Mouse (Mus musculus) erythroblast, embryonic 14.5 days (primary cell): ENCODE data around the gene Rnf121. TPM values are rescaled to one million over a fixed set of nuclear protein-coding genes. Genes with fewer than 3 reads are reported as not detected.

Experiments used
- H3K27me3 ChIP-seq: 2 replicates; pipeline ENCODE4 v1.6.1; 2012; ENCODE audit warnings: inconsistent platforms; ENCODE audit not compliant: control insufficient read depth
- H3K36me3 ChIP-seq: 2 replicates; pipeline ENCODE4 v1.6.1; 2012; ENCODE audit warnings: mild to moderate bottlenecking, inconsistent platforms; ENCODE audit not compliant: control insufficient read depth
- H3K4me1 ChIP-seq: 2 replicates; pipeline ENCODE4 v1.6.1; 2012; ENCODE audit warnings: inconsistent platforms; ENCODE audit not compliant: control insufficient read depth
- H3K4me3 ChIP-seq: replicated peaks from 2 replicates; pipeline ENCODE3; 2012; ENCODE audit warnings: moderate library complexity, mild to moderate bottlenecking, inconsistent platforms
- H3K9me3 ChIP-seq: 2 replicates; pipeline ENCODE4 v1.6.1; 2012; ENCODE audit warnings: low read length, inconsistent platforms, mixed read lengths; ENCODE audit not compliant: control insufficient read depth
- GATA1 ChIP-seq: IDR thresholded peaks from 2 replicates; pipeline ENCODE4 v1.6.1; 2012; ENCODE audit warnings: low read length, inconsistent platforms, mixed read lengths
- TAL1 ChIP-seq: IDR thresholded peaks from 3 replicates; pipeline ENCODE4 v1.6.1; 2012; ENCODE audit warnings: low read length, inconsistent platforms, mixed read lengths
- polyA plus RNA-seq: library from polyadenylated mRNA; stranded (reverse); fragments of >175 nt; gene quantifications from 2 replicates; pipeline ENCODE4 v1.2.3, GENCODE M21; 2012

The Rnf121 gene
- polyA plus RNA-seq, 1 experiment = 0.12 TPM

DNA sequence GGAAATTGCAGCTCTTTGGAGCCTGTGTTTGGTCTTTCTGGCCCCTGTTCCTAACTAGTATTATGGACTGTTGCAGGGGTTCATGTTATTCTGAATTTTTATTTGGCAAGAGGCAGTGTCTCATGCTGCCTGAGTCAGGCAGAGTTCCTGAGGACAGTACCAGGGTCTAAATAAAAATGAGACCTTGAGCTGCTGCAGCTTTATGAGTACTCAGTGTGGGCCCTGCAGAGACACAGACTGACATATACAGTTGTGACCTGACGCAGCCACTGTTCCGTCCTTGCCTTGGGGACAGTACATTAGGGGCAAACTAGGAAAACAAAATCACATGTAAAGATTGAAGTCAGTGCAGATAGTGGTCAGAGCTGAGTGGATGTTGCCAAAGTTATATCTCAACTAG, 50.3 kb downstream of the Rnf121 start:
- H3K36me3 ChIP-seq = peaks cover 100% of the 10 kb centered on the region
- H3K4me3 ChIP-seq = no peak overlapping the region
- H3K9me3 ChIP-seq = no peaks in the 10 kb centered on the region
- TF ChIP-seq TAL1 (no peak), GATA1 (no peak)
- H3K27me3 ChIP-seq = no peaks in the 10 kb centered on the region
- peaks cover 11% of the 10 kb centered on the region for H3K4me1 ChIP-seq

DNA sequence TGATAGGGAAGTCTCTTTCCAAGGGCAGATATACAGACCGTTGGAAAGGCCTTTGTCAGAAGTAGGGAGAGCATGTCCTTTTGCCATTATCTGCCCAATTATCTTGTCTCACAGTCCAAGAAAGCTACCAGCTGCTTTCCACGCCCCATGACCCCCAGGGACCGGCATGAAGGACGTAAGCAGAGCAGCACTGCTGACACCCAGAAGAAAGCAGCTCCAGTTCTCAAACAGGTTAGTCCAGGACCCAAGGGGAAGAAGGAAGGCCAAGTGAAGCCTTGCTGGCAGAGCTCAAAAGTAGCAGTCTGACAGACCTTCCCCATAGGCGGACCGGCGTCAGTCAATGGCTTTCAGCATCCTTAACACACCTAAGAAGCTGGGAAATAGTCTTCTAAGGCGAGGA, 51.9 kb downstream of the Rnf121 start:
- H3K36me3 ChIP-seq = peaks cover 100% of the 10 kb centered on the region

DNA sequence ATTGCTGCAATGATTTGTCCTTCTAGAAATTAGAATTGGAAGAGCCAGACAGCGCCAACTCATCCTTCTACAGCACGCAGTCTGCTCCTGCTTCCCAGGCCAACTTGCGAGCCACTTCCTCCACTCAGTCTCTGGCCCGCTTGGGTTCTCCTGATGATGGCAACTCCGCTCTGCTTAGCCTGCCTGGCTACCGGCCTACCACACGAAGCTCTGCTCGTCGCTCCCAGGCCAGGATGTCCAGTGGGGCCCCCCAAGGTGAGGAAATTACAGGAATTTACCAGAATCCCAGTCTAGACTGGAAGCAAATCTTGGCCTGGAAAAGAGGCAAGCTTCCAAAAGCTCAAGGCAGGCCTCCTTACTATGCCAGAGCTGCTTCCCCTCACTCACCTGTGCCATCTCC, 53.4 kb downstream of the Rnf121 start:
- peaks cover 29% of the 10 kb centered on the region for H3K4me1 ChIP-seq
- no peaks in the 10 kb centered on the region for H3K27me3 ChIP-seq
- H3K36me3 ChIP-seq = peaks cover 100% of the 10 kb centered on the region
- TF ChIP-seq GATA1 (no peak), TAL1 (no peak)
- no peak overlapping the region for H3K4me3 ChIP-seq
- H3K9me3 ChIP-seq = no peaks in the 10 kb centered on the region

More for the DNA sequence above, 51.9 kb downstream of the Rnf121 start:
- no peaks in the 10 kb centered on the region for H3K27me3 ChIP-seq
- H3K4me3 ChIP-seq = no peak overlapping the region
- H3K4me1 ChIP-seq = peaks cover 25% of the 10 kb centered on the region
- TF ChIP-seq TAL1 (no peak), GATA1 (no peak)
- H3K9me3 ChIP-seq = no peaks in the 10 kb centered on the region

DNA sequence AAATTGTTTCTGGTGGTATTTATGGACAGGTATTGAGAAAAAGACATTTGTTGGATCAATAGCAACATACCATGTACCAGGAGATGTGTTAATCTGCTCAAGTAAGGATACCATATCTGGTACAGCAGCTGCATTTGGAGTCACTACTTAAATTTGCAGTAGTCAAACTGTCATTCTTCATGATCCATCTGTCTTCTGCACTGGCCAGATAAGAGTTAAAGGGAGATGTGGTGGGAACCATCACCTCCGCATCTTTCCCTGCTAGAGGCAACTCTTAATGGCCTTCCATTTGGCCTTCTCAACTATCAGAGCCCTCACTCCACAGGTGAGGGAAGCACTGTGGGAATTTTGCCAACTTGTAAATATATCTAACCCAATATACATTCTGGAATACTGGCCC, 58.7 kb downstream of the Rnf121 start:
- Histone ChIP-seq H3K9me3 (no peaks in the 10 kb centered on the region), H3K27me3 (no peaks in the 10 kb centered on the region), H3K36me3 (peaks cover 100% of the 10 kb centered on the region), H3K4me1 (peaks cover 71% of the 10 kb centered on the region), H3K4me3 (no peak overlapping the region)
- TF ChIP-seq GATA1 (peak; percentile 81), TAL1 (peak; percentile 87)

DNA sequence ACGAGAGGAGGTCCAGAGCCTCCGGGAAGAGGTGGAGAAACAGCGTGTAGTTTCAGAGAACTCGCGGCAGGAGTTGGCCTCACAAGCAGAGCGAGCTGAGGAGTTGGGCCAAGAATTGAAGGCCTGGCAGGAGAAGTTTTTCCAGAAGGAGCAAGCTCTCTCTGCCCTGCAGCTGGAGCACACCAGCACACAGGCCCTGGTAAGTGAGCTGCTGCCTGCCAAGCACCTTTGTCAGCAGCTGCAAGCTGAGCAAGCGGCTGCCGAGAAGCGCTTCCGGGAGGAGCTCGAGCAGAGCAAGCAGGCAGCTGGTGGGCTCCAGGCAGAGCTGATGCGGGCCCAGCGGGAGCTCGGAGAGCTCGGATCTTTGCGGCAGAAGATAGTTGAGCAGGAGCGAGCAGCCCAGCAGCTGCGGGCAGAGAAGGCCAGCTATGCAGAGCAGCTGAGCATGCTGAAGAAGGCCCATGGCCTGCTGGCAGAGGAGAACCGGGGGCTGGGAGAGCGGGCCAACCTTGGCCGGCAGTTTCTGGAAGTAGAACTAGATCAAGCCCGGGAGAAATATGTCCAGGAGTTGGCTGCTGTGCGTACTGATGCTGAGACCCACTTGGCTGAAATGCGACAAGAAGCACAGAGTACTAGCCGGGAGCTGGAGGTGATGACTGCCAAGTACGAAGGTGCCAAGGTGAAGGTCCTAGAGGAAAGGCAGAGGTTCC, 64.2 kb downstream of the Rnf121 start:
- Histone ChIP-seq H3K4me1 (peaks cover 34% of the 10 kb centered on the region), H3K4me3 (no peak overlapping the region), H3K27me3 (no peaks in the 10 kb centered on the region), H3K36me3 (peaks cover 100% of the 10 kb centered on the region), H3K9me3 (no peaks in the 10 kb centered on the region)
- TF ChIP-seq GATA1 = no peak
- TF ChIP-seq TAL1 = no peak

DNA sequence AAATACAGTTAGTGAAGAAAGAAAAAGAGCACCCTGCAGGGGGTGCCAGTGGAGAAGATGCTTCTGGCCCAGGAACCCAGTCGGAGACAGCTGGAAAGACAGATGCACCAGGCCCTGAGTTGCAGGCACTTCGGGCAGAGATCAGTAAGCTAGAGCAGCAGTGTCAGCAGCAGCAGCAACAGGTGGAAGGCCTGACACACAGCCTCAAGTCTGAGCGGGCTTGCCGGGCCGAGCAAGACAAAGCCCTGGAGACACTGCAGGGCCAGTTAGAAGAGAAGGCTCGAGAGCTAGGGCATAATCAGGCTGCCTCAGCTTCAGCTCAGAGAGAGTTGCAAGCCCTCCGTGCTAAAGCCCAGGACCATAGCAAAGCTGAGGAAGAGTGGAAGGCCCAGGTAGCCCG, 65.0 kb downstream of the Rnf121 start:
- TF ChIP-seq GATA1 (no peak), TAL1 (no peak)
- H3K36me3 ChIP-seq = peaks cover 100% of the 10 kb centered on the region
- no peak overlapping the region for H3K4me3 ChIP-seq
- H3K9me3 ChIP-seq = no peaks in the 10 kb centered on the region
- H3K27me3 ChIP-seq = no peaks in the 10 kb centered on the region
- peaks cover 26% of the 10 kb centered on the region for H3K4me1 ChIP-seq

DNA sequence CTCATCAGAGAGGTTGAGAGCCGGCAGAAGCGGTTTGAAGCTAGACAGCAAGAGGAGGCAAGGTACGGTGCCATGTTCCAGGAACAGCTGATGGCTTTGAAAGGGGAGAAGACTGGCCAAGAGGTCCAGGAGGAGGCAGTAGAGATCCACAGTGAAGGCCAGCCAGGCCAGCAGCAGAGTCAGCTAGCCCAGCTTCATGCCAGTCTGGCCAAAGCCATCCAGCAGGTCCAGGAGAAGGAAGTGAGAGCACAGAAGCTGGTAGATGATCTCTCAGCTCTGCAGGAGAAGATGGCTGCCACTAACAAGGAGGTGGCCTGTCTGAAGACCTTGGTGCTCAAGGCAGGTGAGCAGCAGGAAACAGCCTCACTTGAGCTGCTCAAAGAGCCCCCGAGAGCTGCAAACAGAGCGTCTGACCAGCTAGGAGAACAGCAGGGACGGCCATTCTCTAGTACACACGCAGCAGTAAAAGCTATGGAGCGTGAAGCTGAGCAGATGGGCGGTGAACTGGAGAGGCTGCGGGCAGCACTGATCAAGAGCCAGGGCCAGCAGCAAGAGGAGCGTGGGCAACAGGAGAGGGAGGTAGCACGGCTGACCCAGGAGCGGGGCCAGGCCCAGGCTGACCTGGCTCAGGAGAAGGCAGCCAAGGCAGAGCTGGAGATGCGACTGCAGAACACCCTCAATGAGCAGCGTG, 65.7 kb downstream of the Rnf121 start:
- Histone ChIP-seq H3K27me3 (no peaks in the 10 kb centered on the region), H3K4me3 (no peak overlapping the region), H3K36me3 (peaks cover 100% of the 10 kb centered on the region), H3K4me1 (peaks cover 19% of the 10 kb centered on the region), H3K9me3 (no peaks in the 10 kb centered on the region)
- TF ChIP-seq GATA1 (no peak), TAL1 (no peak)

DNA sequence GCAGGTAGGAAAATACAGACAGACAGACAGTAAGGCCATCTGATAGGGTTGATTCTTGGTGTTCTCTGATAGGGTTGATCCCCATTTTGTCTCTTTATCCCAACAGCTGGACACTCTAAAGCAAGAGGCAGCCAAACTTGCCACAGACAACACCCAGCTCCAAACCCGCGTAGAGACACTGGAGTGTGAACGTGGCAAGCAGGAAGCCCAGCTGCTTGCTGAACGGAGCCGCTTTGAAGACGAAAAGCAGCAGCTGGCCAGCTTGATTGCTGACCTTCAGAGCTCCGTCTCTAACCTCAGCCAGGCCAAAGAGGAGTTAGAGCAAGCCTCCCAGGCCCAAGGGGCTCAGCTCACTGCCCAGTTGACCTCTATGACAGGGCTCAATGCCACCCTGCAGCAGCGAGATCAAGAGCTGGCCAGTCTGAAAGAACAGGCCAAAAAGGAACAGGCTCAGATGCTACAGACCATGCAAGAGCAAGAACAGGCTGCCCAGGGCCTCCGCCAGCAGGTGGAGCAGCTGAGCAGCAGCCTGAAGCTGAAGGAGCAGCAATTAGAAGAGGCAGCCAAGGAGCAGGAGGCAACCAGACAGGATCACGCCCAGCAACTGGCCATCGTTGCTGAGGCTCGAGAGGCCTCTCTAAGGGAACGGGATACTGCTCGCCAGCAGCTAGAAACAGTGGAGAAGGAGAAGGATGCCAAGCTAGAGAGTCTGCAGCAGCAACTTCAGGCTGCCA, 66.9 kb downstream of the Rnf121 start:
- Histone ChIP-seq H3K4me3 (no peak overlapping the region), H3K36me3 (peaks cover 100% of the 10 kb centered on the region), H3K4me1 (peaks cover 7% of the 10 kb centered on the region), H3K27me3 (no peaks in the 10 kb centered on the region), H3K9me3 (no peaks in the 10 kb centered on the region)
- no peak for TF ChIP-seq GATA1
- TF ChIP-seq TAL1 = no peak

DNA sequence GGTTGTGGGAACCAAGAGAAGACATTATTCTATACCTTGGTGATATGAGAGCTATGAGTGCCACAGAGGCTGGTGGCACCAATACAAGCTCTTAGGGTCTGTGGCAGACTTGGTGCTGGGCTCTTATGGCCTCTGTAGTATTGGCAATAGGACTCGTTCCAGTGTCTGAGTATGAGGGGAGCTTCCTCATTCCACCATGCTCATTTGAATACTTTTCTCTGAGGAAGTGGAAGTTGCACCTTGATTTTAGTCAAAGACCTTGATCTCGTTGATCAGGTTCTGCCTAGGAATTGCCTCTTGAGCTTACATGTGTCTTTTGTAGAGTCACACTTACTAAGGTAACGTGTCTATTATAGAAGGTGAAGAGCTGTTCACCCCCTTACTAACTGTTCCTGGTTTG, 71.0 kb downstream of the Rnf121 start:
- TF ChIP-seq TAL1 = no peak
- TF ChIP-seq GATA1 = no peak
- Histone ChIP-seq H3K9me3 (no peaks in the 10 kb centered on the region), H3K27me3 (no peaks in the 10 kb centered on the region), H3K4me3 (no peak overlapping the region), H3K4me1 (no peaks in the 10 kb centered on the region), H3K36me3 (peaks cover 100% of the 10 kb centered on the region)
